Mouse (Mus musculus): ENCODE measurements around the gene Eva1b. TPM values are rescaled to one million over a fixed set of nuclear protein-coding genes. Genes with fewer than 3 reads are reported as not detected.
"Not testable (repeated sequence)": the region's sequence is repeated elsewhere in the genome, so short reads cannot be mapped to it uniquely, and the experiment has no call there.

Gene Eva1b
- total RNA-seq, 2 experiments from 2014 or later: not detected

DNA sequence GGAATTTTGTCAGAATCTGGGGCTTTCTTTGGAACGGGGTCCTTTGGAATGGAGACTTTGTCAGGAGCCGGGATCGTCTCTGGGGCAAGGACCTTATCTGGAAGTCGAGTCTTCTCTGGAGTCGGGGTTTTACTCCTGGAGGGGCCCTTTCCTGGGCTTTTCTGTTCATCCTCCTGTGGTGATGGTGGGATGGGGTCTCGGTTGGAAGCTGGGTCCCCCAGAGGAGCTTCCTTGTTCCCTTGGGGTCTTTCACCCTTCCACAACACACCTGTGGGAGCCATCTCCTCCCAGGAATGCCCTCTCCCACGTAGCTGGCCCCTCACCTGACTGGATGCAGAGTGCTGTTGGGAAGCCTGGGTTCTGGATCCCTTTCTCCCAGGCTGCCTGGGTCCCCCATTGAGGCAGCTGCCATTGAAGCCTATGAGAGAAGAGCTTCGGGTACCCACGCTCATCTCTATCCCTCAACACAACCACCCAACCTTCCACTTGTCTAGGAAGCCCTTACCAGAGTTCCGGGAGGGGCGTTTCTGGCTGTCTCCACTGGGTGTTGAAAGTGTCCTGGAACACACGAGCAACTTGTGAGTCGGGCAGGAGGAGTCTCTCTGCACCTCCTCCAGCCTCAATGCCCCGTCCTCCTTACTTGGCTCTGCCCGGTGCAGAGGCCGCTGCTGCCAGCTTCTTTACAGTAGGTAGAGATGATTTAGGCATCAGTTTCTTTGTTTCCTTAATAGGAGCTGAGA lies 4.3 kb downstream of the Eva1b start:
- ATAC-seq (replicated peaks; ENCODE audit: low FRiP score, poor library complexity, severe bottlenecking): no peak

DNA sequence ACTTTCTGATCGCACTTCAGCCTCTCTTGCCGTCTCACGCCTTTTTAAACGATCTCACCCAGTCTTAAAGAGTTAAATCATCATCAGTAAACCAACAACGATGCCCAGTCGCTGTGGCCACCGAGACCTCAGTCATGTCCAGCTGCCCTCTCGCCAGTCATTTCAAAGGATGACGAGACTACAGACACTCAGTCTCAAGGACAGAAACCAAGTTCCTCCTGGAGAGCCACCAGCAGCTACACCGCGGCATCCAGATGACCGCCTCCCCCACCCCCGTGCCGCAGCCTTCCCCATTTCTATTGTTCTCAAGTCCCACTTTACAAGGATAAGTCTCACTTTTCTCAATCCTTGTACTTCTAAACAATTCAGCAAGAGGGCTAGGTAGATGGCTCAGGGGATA lies 5.3 kb downstream of the Eva1b start:
- no peak for ATAC-seq (replicated peaks; ENCODE audit: low FRiP score, poor library complexity, severe bottlenecking)

DNA sequence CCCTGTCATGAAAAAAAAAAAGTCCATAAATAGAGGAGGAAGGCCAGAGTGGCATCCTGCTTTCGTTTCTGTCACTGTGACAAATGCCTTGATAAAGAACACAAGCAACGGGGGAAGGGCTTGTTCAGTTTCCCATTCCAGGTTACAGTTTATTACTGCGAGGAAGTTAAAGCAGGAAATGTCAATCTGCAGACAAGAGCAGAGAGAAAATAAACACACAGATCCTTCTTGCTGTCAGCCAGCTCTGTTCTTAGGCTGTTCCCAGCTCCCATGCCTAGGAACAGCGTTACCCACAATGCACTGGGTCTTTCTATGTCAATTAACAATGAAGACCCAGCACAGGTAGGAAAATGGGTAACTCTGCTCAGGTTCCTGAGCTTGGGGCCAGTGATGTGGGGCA lies 7.6 kb downstream of the Eva1b start:
- no peak for ATAC-seq (replicated peaks; ENCODE audit: low FRiP score, poor library complexity, severe bottlenecking)

DNA sequence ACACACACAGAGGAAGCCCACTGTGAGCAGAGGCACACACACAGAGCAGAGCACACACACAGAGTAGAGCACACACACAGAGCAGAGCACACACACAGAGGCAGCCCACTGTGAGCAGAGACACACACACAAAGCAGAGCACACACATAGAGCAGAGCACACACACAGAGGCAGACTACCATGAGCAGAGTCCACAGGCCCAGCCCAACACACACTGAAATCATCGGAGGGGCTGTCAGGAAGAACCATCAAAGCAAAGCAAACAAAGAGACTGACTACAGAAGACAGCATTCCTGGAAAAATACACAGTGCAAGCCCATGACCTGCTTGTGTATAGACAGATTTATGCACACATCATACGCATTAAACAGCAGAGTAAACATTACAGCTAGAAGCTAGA lies 8.3 kb downstream of the Eva1b start:
- ATAC-seq (replicated peaks; ENCODE audit: low FRiP score, poor library complexity, severe bottlenecking): no peak

DNA sequence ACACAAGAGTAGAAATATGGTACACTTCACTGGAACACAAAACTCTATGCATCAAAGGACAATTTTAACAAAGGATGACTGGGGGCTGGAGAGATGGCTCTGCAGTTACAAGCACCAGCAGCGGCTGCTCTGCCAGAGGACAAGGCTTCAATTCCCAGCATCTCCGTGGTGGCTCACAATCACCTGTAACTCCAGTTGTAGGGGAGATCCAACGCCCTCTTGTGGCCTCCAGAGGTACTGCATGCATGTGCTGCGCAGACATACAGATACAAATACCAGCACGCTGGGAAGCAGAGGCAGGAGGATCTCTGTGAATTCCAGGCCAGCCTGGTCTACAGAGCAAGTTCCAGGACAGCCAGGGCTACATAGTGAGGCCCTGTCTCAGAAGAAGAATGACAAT lies 9.1 kb downstream of the Eva1b start:
- ATAC-seq (replicated peaks; ENCODE audit: low FRiP score, poor library complexity, severe bottlenecking): peak; percentile 63; the same call in 1 of the 2 replicates

DNA sequence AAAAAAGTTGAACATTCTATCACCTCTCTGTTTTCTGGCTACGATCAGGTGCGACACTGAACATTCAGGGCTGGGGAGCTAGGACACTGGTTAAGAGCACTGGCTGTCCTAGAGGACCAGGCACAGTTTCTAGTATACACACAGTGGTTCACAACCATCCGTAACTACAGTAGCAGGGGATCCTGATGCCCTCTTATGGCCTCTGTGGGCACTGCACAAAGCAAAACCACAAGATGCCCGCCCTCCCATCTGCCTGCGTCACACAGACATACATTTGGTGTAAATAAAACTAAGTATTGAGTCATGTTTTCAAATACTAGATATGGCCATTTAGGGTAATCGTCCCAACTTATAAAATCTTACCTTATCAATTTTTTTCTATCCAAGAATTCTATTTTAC lies 10.0 kb downstream of the Eva1b start:
- ATAC-seq (replicated peaks; ENCODE audit: low FRiP score, poor library complexity, severe bottlenecking): no peak

DNA sequence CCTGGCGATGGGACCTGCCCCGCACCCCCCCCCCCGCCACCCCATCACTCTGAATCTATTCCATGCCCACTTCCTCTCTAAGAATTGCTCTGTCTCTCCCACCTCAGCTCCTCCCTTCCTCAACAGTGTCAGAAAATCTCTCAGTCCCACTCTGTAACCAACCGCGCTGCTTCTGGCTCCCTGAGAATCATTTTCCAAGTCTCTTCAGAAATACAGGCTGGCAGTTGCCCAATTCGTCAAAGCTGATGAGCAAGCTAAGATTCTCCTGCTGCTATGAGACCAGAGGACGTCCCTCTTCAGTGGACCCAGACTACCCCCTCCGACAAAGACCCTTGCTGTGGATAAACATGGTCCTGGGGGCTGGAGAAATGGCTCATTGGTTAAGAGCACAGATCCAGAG lies 11.9 kb downstream of the Eva1b start:
- ATAC-seq (replicated peaks; ENCODE audit: low FRiP score, poor library complexity, severe bottlenecking): no peak

GRCm38 (mm10) chr4:126160981-126161380 lies 13.4 kb downstream of the Eva1b start:
- ATAC-seq (replicated peaks; ENCODE audit: low FRiP score, poor library complexity, severe bottlenecking): no peak

GRCm38 (mm10) chr4:126161456-126161855 lies 13.9 kb downstream of the Eva1b start:
- ATAC-seq (replicated peaks; ENCODE audit: low FRiP score, poor library complexity, severe bottlenecking): no peak

DNA sequence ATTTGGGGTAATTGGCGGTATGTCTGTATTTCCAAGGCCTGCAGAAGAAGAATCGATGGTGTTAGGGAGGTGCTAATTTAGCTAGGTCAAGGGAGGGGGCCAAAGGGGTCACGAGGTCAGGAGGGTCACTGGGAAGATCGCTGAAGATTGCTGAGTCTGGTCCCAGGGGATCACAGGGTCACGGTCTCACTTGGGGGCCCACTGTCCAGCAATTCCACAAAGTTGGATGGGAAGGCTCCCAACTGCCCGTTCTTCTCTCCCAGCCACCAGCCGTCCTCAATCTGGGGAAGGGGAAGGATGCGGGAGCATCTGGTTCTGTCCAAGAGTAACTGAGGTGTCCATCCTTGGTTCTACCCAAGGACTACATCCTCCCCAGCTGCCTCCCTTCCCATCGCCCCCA lies 14.4 kb downstream of the Eva1b start:
- no peak for ATAC-seq (replicated peaks; ENCODE audit: low FRiP score, poor library complexity, severe bottlenecking)

GRCm38 (mm10) chr4:126162544-126163066 lies 15.1 kb downstream of the Eva1b start:
- peak; percentile 67 for ATAC-seq (replicated peaks; ENCODE audit: low FRiP score, poor library complexity, severe bottlenecking)

DNA sequence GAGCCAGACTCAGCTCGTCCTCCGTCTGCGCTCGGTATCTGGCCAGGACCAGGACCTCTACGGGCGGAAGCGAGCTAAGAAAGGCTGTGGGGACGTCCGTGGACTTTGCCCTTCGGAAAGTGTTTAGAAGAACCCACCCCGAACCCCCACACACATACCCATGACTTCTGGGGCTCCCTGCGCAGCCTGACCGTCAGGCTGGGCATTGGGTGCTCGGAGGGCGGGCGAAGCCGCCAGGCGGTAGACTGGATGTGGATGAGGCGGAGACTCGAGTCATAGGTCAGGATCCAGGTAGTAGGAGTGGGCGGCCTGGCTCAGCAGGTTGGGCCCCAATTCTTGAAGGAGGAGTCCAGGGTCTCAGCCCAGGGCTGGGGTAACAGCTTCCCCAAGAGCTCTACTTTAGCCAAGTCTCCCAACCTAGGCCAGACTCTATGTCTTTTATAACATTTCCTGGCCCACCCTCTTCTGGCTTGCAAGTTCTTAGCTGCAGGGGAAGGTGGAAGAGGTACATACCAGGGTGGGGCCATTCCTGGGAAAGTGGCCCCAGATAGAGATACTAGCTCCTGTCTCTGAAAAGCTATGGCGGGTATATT lies 15.6 kb downstream of the Eva1b start, which contains the start of gene Sh3d21:
Sh3d21 (minus strand) TSS at position 425 of the 593 bp plus-strand sequence.
- ATAC-seq (replicated peaks; ENCODE audit: low FRiP score, poor library complexity, severe bottlenecking): peak; percentile 33; the same call in 1 of the 2 replicates

- ATAC-seq (replicated peaks; ENCODE audit: low FRiP score, poor library complexity, severe bottlenecking): no peak
These were observed 16.1 kb downstream of the Eva1b start for GRCm38 (mm10) chr4:126163685-126164084.

DNA sequence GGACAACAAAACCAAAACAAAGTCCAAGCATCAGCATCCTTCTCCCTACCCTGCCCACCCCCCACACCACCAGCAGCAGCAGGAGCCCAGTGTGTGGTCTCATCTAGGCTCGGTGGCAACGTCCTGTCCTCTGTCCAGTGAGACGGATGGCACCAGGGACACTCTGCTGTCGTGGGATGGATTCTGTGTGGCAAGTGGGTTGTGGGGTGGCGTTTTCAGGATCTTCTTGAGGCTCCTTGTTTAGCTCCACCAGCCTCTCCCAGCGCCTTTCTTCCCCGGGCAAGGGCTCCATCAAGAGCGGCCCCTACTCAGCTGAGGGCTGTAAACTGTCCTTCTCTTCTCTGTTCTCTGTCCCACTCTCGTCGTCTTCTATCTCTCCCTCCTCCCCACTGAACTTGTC lies 17.5 kb downstream of the Eva1b start:
- not testable (repeated sequence) for ATAC-seq (replicated peaks; ENCODE audit: low FRiP score, poor library complexity, severe bottlenecking)

DNA sequence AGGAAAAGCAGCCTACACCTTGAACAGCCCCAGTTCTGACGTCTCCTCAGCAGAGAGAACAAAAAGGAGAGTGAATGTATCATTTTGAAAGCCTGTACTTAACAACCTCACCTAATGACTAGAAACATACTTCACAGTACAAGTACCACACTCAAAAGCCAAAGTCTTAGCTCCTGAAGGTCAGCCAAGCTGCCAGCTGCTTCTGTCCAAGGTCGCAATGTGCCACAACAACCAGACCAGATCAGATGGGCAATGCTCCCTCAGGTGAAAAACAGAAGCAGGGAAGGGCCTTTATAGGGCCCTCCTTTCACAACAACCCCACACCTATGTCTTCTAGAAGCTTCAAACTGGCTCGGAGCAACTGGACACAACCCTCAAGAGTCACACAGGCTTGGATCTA lies 18.5 kb downstream of the Eva1b start:
- no peak for ATAC-seq (replicated peaks; ENCODE audit: low FRiP score, poor library complexity, severe bottlenecking)

DNA sequence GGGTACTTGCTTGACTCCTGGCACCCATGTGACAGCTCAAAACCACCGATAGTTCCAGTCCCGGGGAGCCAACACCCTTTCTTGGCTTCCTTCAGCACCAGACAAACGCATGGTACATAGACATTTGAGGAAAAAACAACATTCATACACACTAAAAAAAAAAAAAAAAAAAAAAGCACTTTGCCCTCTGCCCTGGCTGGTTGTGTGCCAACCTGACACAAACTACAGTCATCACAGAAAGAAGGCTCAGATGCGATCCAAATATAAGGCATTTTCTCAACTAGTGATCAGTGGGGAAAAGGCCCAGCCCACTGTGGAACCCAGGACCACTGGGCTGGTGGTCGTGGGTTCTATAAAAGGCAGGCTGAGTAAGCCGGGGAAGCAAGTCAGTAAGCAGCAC lies 21.3 kb downstream of the Eva1b start:
- no peak for ATAC-seq (replicated peaks; ENCODE audit: low FRiP score, poor library complexity, severe bottlenecking)

DNA sequence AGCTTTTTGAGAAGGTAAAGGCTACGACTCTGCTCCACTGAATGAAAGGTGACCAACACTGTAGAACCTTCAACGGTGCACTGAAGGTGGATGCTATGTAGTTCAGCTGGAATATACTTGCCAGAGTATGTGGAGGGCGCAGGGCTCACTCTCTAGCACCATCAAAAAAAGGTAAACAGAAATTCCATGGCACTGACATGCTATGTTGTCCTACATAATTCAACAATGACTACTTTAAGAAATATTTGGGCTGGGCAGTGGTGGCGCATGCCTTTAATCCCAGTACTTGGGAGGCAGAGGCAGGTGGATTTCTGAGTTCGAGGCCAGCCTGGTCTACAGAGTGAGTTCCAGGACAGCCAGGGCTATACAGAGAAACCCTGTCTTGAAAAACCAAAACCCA lies 23.2 kb downstream of the Eva1b start:
- ATAC-seq (replicated peaks; ENCODE audit: low FRiP score, poor library complexity, severe bottlenecking): not testable (repeated sequence)

DNA sequence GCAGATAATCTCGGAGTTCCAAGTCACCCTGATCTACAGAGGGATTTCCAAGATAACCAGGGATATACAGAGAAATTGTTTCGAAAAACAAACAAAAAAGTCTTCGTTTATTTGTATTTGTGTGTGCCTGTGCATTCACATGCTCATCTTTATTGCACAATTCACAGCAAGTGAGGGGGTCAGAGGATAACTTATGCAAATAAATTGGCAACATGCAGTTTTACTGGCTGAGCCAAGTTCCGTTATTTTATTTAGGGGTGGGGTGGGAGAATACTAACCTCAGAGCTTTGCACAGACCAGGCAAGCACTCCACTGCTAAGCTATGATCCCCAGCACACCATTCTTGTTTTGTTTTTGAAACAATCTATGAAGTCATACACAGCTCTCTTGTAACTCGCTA lies 26.3 kb downstream of the Eva1b start:
- no peak for ATAC-seq (replicated peaks; ENCODE audit: low FRiP score, poor library complexity, severe bottlenecking)

DNA sequence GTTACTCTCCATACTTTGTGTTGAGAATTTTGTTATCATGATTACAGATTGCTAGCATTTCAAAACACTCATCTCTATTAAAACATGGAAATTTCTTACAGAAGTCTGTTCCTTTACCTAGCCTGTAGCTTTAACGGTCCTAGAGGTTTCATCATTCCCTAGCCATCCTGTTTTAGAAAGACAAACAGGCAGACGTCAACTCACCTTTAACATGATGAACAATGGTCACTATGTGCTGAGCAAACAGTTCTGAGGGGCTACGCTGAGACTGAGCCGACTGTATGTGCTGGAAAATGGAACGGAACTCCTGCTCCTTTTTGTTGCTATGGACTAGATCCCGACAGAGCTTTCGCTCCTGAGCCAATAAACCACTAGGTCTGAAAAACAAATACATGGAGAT lies 28.4 kb downstream of the Eva1b start:
- ATAC-seq (replicated peaks; ENCODE audit: low FRiP score, poor library complexity, severe bottlenecking): not testable (repeated sequence)

GRCm38 (mm10) chr4:126181170-126181957 lies 33.8 kb downstream of the Eva1b start:
- ATAC-seq (replicated peaks; ENCODE audit: low FRiP score, poor library complexity, severe bottlenecking): peak; percentile 84

DNA sequence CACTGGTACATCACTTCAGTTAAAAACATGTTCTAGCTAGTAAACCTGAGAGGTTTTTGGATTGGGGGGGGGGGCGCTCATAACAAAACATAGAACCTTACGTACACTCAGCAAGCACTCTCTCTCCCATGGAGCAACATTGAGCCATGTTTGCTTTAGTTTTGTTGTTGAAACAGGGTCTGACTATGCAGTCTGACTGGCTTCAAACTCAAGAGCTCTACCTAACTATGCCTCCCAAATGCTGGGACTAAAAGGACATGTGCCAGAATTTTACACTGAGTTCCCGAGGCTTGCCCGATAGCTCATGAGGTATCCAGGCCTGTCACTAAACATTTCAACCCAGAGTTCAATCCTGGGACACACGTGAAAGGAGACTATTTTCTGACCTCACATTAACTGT lies 35.5 kb downstream of the Eva1b start:
- ATAC-seq (replicated peaks; ENCODE audit: low FRiP score, poor library complexity, severe bottlenecking): no peak

Measured in erythroblast, adult 5-6 weeks (primary cell).